Mouse (Mus musculus) embryonic facial prominence, embryonic 11.5 days (tissue): Measurements from ENCODE around the gene Gmpr. TPM values are rescaled to one million over a fixed set of nuclear protein-coding genes. Genes with fewer than 3 reads are reported as not detected.

Experiments used
- ATAC-seq: fragments of 200-750 bp; cut with Nextera tagmentation; replicated peaks from 2 replicates; pipeline ENCODE4 v1.8.0; 2017; ENCODE audit warnings: low read depth; ENCODE audit not compliant: insufficient number of reproducible peaks, low FRiP score, low TSS enrichment
- DNase-seq: peaks from one replicate; pipeline ENCODE4 v3.0.0-alpha.2; 2015; ENCODE audit warnings: low spot score
- H3K27ac ChIP-seq: fragments of 300-500 bp; sonication (generic); replicated peaks from 2 replicates; pipeline ENCODE4 v1.5.1; 2014; ENCODE audit warnings: mild to moderate bottlenecking, low read depth, low read length, control low read depth
- H3K27me3 ChIP-seq: fragments of 300-500 bp; sonication (generic); 2 replicates; pipeline ENCODE4 v1.6.1; 2014; ENCODE audit warnings: mild to moderate bottlenecking, low read length, moderate library complexity, mixed read lengths; ENCODE audit not compliant: control insufficient read depth, insufficient read depth
- H3K36me3 ChIP-seq: fragments of 300-500 bp; sonication (generic); replicated peaks from 2 replicates; pipeline ENCODE4 v1.6.1; 2014; ENCODE audit warnings: low read depth, mild to moderate bottlenecking, low read length, moderate library complexity, mixed read lengths; ENCODE audit not compliant: control insufficient read depth, insufficient read depth
- H3K4me1 ChIP-seq: fragments of 300-500 bp; sonication (generic); 2 replicates; pipeline ENCODE4 v1.6.1; 2014; ENCODE audit warnings: low read length, mixed read lengths; ENCODE audit not compliant: control insufficient read depth, insufficient read depth
- H3K4me2 ChIP-seq: fragments of 300-500 bp; sonication (generic); 2 replicates; pipeline ENCODE4 v1.6.1; 2014; ENCODE audit warnings: low read depth, mild to moderate bottlenecking, control low read depth, low read length, moderate library complexity
- H3K4me3 ChIP-seq: fragments of 300-500 bp; sonication (generic); 2 replicates; pipeline ENCODE4 v1.5.1; 2014; ENCODE audit warnings: low read depth, low read length, control low read depth
- H3K9ac ChIP-seq: fragments of 300-500 bp; sonication (generic); replicated peaks from 2 replicates; pipeline ENCODE4 v1.6.1; 2014; ENCODE audit warnings: mild to moderate bottlenecking, control low read depth, low read length
- H3K9me3 ChIP-seq: fragments of 300-500 bp; sonication (generic); replicated peaks from 2 replicates; pipeline ENCODE4 v1.6.1; 2016; ENCODE audit warnings: mild to moderate bottlenecking, low read length, inconsistent platforms, mixed read lengths; ENCODE audit not compliant: control insufficient read depth
- WGBS: fragments of 180-500 bp; shearing (Covaris S2); extraction: QIAGEN DNeasy Blood & Tissue Kit; methylation state at CpG from one replicate; pipeline ENCODE4 v1.1.7; 2014; 5-methylcytosine and 5-hydroxymethylcytosine counted together
- polyA plus RNA-seq: library from polyadenylated mRNA; unstranded; fragments of >200 nt; fragmentation: Nextera tagmentation; extraction: Ambion mirVana; gene quantifications from 2 replicates; pipeline ENCODE4 v1.2.1, GENCODE M21; 2014

Gene Gmpr
- polyA plus RNA-seq, 1 experiment from 2014 or later = 21.9 TPM

DNA sequence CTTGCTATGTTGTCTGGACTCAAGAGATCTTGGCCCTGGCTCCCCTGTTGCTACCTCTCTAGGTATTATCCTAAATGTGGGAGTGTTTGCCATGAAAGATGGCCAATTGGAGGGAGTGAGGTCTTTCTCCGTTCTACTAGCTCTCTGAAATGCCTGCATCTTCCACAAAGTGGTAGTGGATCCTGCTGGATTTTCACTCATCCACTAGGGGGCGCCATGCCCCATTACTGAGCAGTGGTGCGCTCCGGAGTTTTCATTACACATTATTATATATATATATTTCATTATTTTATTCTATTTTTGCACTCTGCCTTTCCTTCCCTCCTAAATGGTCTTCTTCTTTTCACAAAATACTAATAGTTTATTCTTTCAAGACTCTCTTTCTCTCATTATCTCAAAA, 65.5 kb downstream of the Gmpr start:
- no peaks in the 10 kb centered on the region for H3K4me1 ChIP-seq
- ATAC-seq (no peak), DNase-seq (peak; percentile 72)
- no peaks in the 10 kb centered on the region for H3K27me3 ChIP-seq
- H3K4me3 ChIP-seq = no peak overlapping the region
- no peak overlapping the region for H3K27ac ChIP-seq
- WGBS = 39% methylated on average over 4 of the region's 4 CpGs
- H3K9me3 ChIP-seq = no peaks in the 10 kb centered on the region
- H3K9ac ChIP-seq = no peak overlapping the region
- no peaks in the 10 kb centered on the region for H3K36me3 ChIP-seq
- no peak overlapping the region for H3K4me2 ChIP-seq

DNA sequence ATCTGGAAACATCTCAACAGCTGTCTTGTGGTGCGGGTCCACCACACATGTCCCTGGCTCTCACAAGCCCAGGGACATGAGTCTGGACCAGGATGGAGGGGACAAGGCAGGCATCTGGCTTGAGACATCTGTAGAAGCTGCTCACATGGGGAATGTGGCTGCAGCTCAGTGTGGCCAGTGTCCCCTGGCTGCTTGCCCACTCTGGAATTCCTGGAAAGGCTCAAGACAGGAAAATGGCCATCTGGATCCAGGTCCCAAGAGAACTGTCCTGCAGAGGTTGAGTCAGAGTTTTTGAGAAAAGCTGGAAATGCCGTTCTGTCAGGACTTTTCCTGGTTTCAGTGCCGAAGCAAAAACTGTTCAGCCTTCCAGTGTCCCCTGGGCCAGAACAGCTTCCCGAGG, 68.9 kb downstream of the Gmpr start:
- Histone ChIP-seq H3K4me3 (no peak overlapping the region), H3K4me2 (no peak overlapping the region), H3K36me3 (no peaks in the 10 kb centered on the region), H3K9me3 (no peaks in the 10 kb centered on the region), H3K27ac (no peak overlapping the region; the same call in 1 of the 2 replicates), H3K4me1 (no peaks in the 10 kb centered on the region), H3K27me3 (no peaks in the 10 kb centered on the region), H3K9ac (no peak overlapping the region)
- ATAC-seq (no peak), DNase-seq (peak; percentile 6)
- WGBS = 75% methylated on average over 4 of the region's 4 CpGs

GRCm38 (mm10) chr13:45577366-45577765, 70.1 kb downstream of the Gmpr start:
- Histone ChIP-seq H3K9ac (no peak overlapping the region), H3K4me2 (no peak overlapping the region), H3K4me3 (no peak overlapping the region), H3K27me3 (no peaks in the 10 kb centered on the region), H3K36me3 (no peaks in the 10 kb centered on the region), H3K9me3 (no peaks in the 10 kb centered on the region), H3K27ac (no peak overlapping the region), H3K4me1 (no peaks in the 10 kb centered on the region)
- 76% methylated on average over 5 of the region's 5 CpGs for WGBS
- DNase-seq = no peak
- no peak for ATAC-seq

GRCm38 (mm10) chr13:45577784-45578183, 70.5 kb downstream of the Gmpr start:
- no peaks in the 10 kb centered on the region for H3K4me1 ChIP-seq
- ATAC-seq = no peak
- DNase-seq = peak; percentile 45
- no peak overlapping the region for H3K9ac ChIP-seq
- no peaks in the 10 kb centered on the region for H3K27me3 ChIP-seq
- 49% methylated on average over 2 of the region's 2 CpGs for WGBS
- no peak overlapping the region for H3K4me2 ChIP-seq
- no peaks in the 10 kb centered on the region for H3K9me3 ChIP-seq
- no peak overlapping the region for H3K4me3 ChIP-seq
- no peaks in the 10 kb centered on the region for H3K36me3 ChIP-seq
- no peak overlapping the region for H3K27ac ChIP-seq

DNA sequence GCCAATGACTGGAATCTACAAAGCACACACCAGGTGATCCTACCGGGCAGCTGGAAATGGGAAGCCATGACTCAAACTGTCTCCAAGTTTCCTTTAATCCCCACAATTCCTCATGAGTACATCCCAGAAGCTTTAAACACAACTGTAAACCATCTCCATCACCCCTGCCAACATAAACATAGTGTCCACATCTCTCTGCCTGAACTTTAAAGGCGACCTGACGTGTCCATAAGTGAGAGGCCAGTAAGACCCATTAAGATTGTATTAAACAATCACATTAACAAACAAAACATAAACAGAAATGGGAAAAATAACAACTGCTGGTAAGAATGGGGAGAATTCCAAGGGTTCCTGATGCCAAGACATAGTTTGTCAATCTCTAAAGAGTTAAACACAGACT, 72.5 kb downstream of the Gmpr start:
- ATAC-seq = no peak
- Histone ChIP-seq H3K27me3 (no peaks in the 10 kb centered on the region), H3K4me3 (no peak overlapping the region), H3K4me1 (no peaks in the 10 kb centered on the region), H3K9me3 (no peaks in the 10 kb centered on the region), H3K27ac (no peak overlapping the region), H3K4me2 (no peak overlapping the region), H3K36me3 (no peaks in the 10 kb centered on the region), H3K9ac (no peak overlapping the region)
- DNase-seq = no peak
- WGBS = 88% methylated on average over 3 of the region's 3 CpGs

- Histone ChIP-seq H3K27me3 (no peaks in the 10 kb centered on the region), H3K4me1 (no peaks in the 10 kb centered on the region), H3K4me3 (no peak overlapping the region), H3K9ac (no peak overlapping the region), H3K36me3 (no peaks in the 10 kb centered on the region), H3K9me3 (no peaks in the 10 kb centered on the region), H3K27ac (no peak overlapping the region), H3K4me2 (no peak overlapping the region)
- WGBS = 49% methylated on average over 12 of the region's 12 CpGs
- peak; percentile 67 for DNase-seq
- no peak for ATAC-seq
These were observed 75.0 kb downstream of the Gmpr start for GRCm38 (mm10) chr13:45582294-45582693.

DNA sequence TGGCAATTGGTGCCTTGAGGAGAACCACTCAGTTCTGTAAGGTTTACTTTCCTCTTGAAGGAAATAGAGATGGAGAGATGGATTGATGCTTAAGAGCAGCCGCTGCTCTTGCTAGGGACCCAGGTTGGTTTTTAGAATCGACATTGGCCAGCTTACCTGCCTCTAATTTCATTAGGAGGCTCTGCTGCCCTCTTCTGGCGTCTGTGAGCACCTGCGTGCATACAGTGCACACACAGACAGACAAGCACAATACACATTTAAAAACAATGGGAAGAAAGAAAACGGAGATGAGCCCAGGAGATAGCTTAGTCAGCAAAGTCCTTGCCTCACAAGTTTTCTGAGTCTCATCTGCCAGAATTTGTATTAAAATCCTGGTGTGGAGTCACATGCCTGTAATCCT, 75.8 kb downstream of the Gmpr start:
- Histone ChIP-seq H3K36me3 (no peaks in the 10 kb centered on the region), H3K27ac (no peak overlapping the region), H3K9me3 (no peaks in the 10 kb centered on the region), H3K4me3 (no peak overlapping the region), H3K9ac (no peak overlapping the region), H3K27me3 (no peaks in the 10 kb centered on the region), H3K4me1 (no peaks in the 10 kb centered on the region), H3K4me2 (no peak overlapping the region)
- 90% methylated on average over 5 of the region's 5 CpGs for WGBS
- no peak for ATAC-seq
- no peak for DNase-seq

GRCm38 (mm10) chr13:45590898-45591297, 83.7 kb downstream of the Gmpr start:
- H3K9ac ChIP-seq = no peak overlapping the region
- no peaks in the 10 kb centered on the region for H3K9me3 ChIP-seq
- no peaks in the 10 kb centered on the region for H3K4me1 ChIP-seq
- no peak for DNase-seq
- H3K4me3 ChIP-seq = no peak overlapping the region
- no peak overlapping the region for H3K4me2 ChIP-seq
- H3K27ac ChIP-seq = no peak overlapping the region
- no peaks in the 10 kb centered on the region for H3K27me3 ChIP-seq
- H3K36me3 ChIP-seq = no peaks in the 10 kb centered on the region
- ATAC-seq = no peak
